Mouse (Mus musculus): ENCODE measurements at regions not wholly inside any gene's neighbourhood (a gene's known extent, or its start where the extent isn't known, plus 50 kb on each side); places are given as distances from the start of the nearest gene placed in this dataset.

DNA sequence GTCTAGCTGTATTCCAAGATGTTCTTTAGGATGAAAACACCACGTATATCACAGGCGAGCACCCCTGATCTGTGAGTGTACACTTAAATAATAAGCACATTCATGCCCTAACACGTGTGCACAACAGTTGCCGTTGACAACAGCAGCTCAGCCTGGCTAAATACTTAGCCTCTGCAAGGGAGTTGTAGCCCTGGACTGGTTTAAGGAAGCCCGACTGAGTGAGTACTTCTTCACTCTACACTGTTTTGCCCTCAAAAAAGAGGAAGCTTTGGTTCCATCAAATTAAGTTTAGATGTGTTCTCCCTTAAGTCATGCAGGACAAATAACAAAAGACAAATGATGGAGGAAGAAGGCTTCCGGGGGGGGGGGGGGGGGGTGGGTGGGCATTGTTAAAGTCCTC lies 208.0 kb upstream of the Rhobtb1 start:
- TF ChIP-seq CTCF (IDR thresholded peaks at IDR 0.05; ENCODE audit: low read depth, low read length) (no peak), POLR2A (IDR thresholded peaks at IDR 0.05; ENCODE audit: extremely low read depth, insufficient read depth, low read length) (no peak)

All from liver, adult 2 months (tissue).